In the genomic region with DNA sequence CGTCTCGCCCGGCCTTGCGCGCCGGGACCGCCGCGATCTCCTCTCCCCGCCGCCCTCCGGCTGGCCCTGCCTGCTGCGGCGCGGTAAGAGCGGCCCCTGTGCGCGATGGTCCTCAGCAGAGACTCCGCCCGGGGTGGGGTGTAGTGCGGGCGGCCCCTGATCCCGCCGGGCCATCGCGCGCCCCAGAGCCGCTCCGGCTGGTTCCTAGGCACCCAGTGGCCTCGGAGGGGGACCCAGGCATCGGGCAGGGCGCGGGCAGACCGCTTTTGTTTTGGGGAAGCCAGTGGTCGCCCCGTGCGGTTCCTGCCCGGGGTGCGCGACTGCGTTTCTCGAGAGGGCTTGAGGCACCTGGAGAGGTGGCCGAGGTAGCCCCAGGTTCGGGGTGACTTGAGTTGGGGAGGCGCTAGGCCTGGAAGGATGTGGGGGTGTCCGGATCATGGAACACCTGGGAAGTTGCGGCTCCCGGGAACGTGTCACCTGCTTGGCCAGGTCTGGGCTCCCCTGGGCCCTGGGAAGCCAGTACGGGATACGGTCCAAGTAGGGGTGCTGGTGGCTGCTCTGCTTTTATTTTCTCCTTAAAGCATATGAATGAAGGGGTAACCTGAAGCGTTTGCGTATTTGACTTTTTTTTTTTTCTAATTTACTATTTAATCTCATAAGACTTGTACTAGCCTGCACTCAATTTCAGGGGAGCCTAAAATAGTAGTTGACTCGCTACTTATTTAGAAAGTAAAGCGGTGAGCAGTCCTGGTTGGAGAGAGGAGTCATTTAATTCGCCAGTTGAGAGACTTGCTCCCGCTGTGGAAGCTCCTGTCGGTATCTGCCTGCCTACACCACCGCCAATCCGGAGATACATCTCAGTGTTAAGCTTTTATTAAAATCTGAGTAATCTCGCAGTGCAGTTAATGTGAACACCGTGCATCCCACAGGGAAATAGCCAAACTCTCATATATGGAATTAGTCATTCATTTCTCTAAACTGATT, we compare ENCODE assay signal across 8 mouse cellular contexts. TPM values are rescaled to one million over a fixed set of nuclear protein-coding genes. Genes with fewer than 3 reads are reported as not detected.
A peak's percentile ranks its signal among the peaks of the same experiment; 100 is the strongest.
DNase-seq lines count a peak whose midpoint lies in the region; ATAC-seq and TF ChIP-seq lines count a peak whose summit lies in the region.

No protein-coding gene starts in this region.

- H3K36me3 ChIP-seq in forebrain, postnatal 0 days (ENCODE audit: insufficient read depth), result peaks cover 4% of the 10 kb centered on the region; the same call in 1 of the 2 replicates
- H3K36me3 ChIP-seq in kidney, postnatal 0 days (ENCODE audit: insufficient read depth, low read length), result peaks cover 6% of the 10 kb centered on the region; the same call in 1 of the 2 replicates
- H3K36me3 ChIP-seq in midbrain, embryonic 13.5 days, result no peaks in the 10 kb centered on the region

- H3K4me2 ChIP-seq in forebrain, postnatal 0 days (ENCODE audit: low read depth), result peak overlapping the region; percentile 89
- H3K4me2 ChIP-seq in kidney, postnatal 0 days (ENCODE audit: low read length), result peak overlapping the region; percentile 60
- H3K4me2 ChIP-seq in midbrain, embryonic 13.5 days (replicated peaks), result peak overlapping the region; percentile 93

- H3K4me1 ChIP-seq in forebrain, postnatal 0 days (ENCODE audit: insufficient read depth), result 0 out of 2 replicates have a peak, but pooled peaks cover 23% of the 10 kb centered on the region
- peaks cover 24% of the 10 kb centered on the region for H3K4me1 ChIP-seq in kidney, postnatal 0 days (replicated peaks; ENCODE audit: insufficient read depth, low read length)
- H3K4me1 ChIP-seq in midbrain, embryonic 13.5 days (replicated peaks), result peaks cover 18% of the 10 kb centered on the region

- peak; percentile 66 for ATAC-seq in forebrain, postnatal 0 days
- ATAC-seq in kidney, postnatal 0 days (replicated peaks; ENCODE audit: low FRiP score, low read depth), result peak; percentile 49
- ATAC-seq in midbrain, embryonic 13.5 days, result peak; percentile 82

- no peaks in the 10 kb centered on the region for H3K27me3 ChIP-seq in forebrain, postnatal 0 days (ENCODE audit: insufficient read depth, low read length)
- H3K27me3 ChIP-seq in kidney, postnatal 0 days (ENCODE audit: insufficient read depth, low read length), result no peaks in the 10 kb centered on the region
- H3K27me3 ChIP-seq in midbrain, embryonic 13.5 days, result no peaks in the 10 kb centered on the region

- peak overlapping the region; percentile 95 for H3K27ac ChIP-seq in forebrain, postnatal 0 days (ENCODE audit: low read depth, low read length)
- peak overlapping the region; percentile 97 for H3K27ac ChIP-seq in kidney, postnatal 0 days
- peak overlapping the region; percentile 78 for H3K27ac ChIP-seq in midbrain, embryonic 13.5 days

- H3K9ac ChIP-seq in forebrain, postnatal 0 days, result peak overlapping the region; percentile 80
- H3K9ac ChIP-seq in kidney, postnatal 0 days (ENCODE audit: low read depth, low read length), result peak overlapping the region; percentile 98
- peak overlapping the region; percentile 86 for H3K9ac ChIP-seq in midbrain, embryonic 13.5 days (replicated peaks)

- H3K9me3 ChIP-seq in forebrain, postnatal 0 days (ENCODE audit: low read length), result no peaks in the 10 kb centered on the region
- H3K9me3 ChIP-seq in kidney, postnatal 0 days (replicated peaks; ENCODE audit: low read length), result no peaks in the 10 kb centered on the region
- H3K9me3 ChIP-seq in midbrain, embryonic 13.5 days, result no peaks in the 10 kb centered on the region

- DNase-seq in gastrocnemius, adult 18-20 months (ENCODE audit: low spot score), result peak; percentile 40
- DNase-seq in gastrocnemius, postnatal 25 days, result no peak
- peak; percentile 53 for DNase-seq in CD4-positive, CD25-positive, alpha-beta regulatory T cell, adult 2 months (ENCODE audit: low read depth, low spot score)
- DNase-seq in c-Kit-positive CD71-positive TER-119-positive erythroid progenitor cells, embryonic 14.5 days (ENCODE audit: low spot score), result peak; percentile 8
- peak; percentile 57 for DNase-seq in forebrain, postnatal 0 days
- peak; percentile 62 for DNase-seq in kidney, postnatal 0 days (ENCODE audit: low spot score)
- no peak for DNase-seq in spleen, postnatal 36 days (ENCODE audit: low spot score in 2 of 2)

- peak overlapping the region; percentile 60 for H3K4me3 ChIP-seq in forebrain, postnatal 0 days (ENCODE audit: low read depth, low read length)
- H3K4me3 ChIP-seq in kidney, postnatal 0 days (replicated peaks; ENCODE audit: low read depth, low read length), result peak overlapping the region; percentile 98
- H3K4me3 ChIP-seq in midbrain, embryonic 13.5 days (replicated peaks), result peak overlapping the region; percentile 80

- TF ChIP-seq CTCF in forebrain, postnatal 0 days (IDR thresholded peaks at IDR 0.05; ENCODE audit: low read depth), result 0 out of 2 replicates have a peak, but pooled peaks have one; percentile 4
- TF ChIP-seq CTCF in kidney, postnatal 0 days (IDR thresholded peaks at IDR 0.05; ENCODE audit: low read depth), result no peak

- 2% methylated on average over 61 of the region's 62 CpGs for WGBS in forebrain, postnatal 0 days
- WGBS in kidney, postnatal 0 days, result under 1% methylated on average over 51 of the region's 62 CpGs
- WGBS in midbrain, embryonic 13.5 days, result 1% methylated on average over 62 of the region's 62 CpGs

RNA-seq across cellular contexts. Expression of a gene that starts 1.0 kb away (rescaled TPM):
- 10 to 100 TPM; 20.5 to 26.7 TPM for total RNA-seq in gastrocnemius, adult 18-20 months (2021)
- 10 to 100 TPM; 25.4 to 29.2 TPM for total RNA-seq in gastrocnemius, postnatal 25 days (2021)
- 21.3 and 27.4 TPM in 2 replicates for total RNA-seq in forebrain, postnatal 0 days (2014; rRNA removed)
- polyA plus RNA-seq in forebrain, postnatal 0 days (2015; fragmentation: Nextera tagmentation; extraction: Ambion mirVana), result 15.5 and 18.2 TPM in 2 replicates
- 50.8 and 51.7 TPM in 2 replicates for polyA plus RNA-seq in kidney, postnatal 0 days (2015; fragmentation: Nextera tagmentation; extraction: Ambion mirVana)
- polyA plus RNA-seq in midbrain, embryonic 13.5 days (2015; fragmentation: Nextera tagmentation; extraction: Ambion mirVana), result 12.1 and 13.2 TPM in 2 replicates

Comparison
In these comparisons a context has a peak if more than half of its experiments do, and no peak if none do; other contexts are left out.
1. DNase-seq: peak in gastrocnemius, adult 18-20 months (single experiment), CD4-positive, CD25-positive, alpha-beta regulatory T cell, adult 2 months (single experiment), c-Kit-positive CD71-positive TER-119-positive erythroid progenitor cells, embryonic 14.5 days (single experiment), forebrain, postnatal 0 days (single experiment) and kidney, postnatal 0 days (single experiment); none in gastrocnemius, postnatal 25 days (single experiment) and spleen, postnatal 36 days (0 of 2).
2. Peak in every context shown above with its lines, with median percentiles within 50 percentile points of each other: ATAC-seq, H3K27ac ChIP-seq, H3K4me2 ChIP-seq, H3K4me3 ChIP-seq and H3K9ac ChIP-seq.